Mouse (Mus musculus) urinary bladder, adult 18-20 months (tissue): Measurements from ENCODE around the gene Fgd2.
A peak's percentile ranks its signal among the peaks of the same experiment; 100 is the strongest.

Source experiments
- DNase-seq, 2 experiments: peaks; one replicate each; pipeline ENCODE4 v3.0.0; 2022; ENCODE audit warnings: low spot score in 2 of 2, mixed read lengths in 2 of 2

Fgd2 gene

DNA sequence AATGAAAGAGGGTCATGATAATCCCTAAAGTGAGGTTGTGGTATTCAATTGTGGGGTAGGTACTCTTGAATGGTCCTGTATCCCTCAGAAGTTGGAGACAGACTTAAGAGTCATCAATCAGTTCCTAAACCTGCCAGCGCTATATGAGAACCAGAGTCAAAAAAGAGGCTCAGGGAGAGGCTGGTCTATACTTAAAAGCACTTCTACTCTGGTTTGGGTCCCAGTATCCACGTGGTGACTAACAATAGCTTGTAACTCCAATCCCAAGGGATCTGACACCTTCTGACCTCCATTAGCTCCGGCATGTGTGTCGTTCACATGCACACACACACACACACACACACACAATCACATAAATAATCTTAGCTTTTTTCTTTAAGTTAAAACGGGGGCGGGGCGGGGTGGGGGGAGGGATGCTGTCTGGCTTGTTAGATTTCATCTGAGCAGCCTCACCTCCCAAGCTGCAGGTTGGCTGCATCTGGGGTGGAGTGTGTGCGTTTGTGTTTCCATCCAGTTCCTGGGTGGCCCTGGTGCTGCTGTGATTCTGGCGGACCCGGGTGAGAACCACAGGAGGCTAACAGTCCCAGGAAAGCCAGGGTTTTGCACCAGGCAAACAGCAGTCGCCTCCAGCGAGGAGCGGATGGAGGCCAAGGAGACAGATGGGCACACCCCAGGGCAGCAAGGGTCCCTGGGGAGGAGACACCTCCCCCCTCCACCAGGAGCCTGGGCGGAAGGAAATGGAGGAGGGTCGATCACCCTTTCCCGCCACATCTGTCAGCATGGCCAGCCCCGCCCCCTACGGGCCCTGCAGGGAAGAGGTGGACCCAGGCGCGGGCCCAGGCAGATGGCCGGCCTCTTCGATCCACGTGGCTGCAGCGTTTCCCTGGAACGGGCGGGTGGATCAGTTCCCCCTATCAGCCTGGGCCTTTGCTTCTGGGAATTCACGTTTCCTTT, 37.0 kb downstream of the Fgd2 start:
- DNase-seq, result peak; percentile 70 to 81

GRCm38 (mm10) chr17:29398434-29399026, 37.8 kb downstream of the Fgd2 start:
- no peak for DNase-seq

- no peak for DNase-seq
Observed at GRCm38 (mm10) chr17:29399241-29399910, 38.7 kb downstream of the Fgd2 start.

- DNase-seq, result no peak
Observed at GRCm38 (mm10) chr17:29400044-29400443, 39.3 kb downstream of the Fgd2 start.

DNA sequence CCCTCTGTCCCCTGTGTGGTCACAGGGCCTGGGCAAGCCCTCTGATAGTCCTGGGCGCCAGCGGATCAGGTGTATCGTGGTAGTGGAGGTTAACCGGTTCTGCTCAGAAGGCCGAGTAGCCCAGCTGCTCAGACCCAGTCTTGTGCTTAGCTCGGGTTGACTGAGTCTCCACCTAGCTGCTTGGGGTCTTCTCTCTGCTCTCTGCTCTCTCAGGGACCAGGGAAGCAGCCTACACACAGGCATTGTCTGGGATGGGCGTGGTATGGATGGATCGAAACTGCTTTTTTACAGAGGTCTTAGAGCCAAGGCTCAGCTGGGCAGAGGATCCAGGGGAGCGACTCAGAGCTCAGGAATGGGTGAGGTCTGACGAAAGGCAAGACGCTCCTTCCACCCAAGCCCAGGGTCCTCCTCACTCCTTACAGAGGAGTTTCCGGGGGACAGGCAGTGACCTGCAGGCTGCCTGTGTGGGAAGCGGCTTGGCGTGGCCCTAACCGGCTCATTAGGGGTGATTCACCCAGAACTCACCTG, 41.1 kb downstream of the Fgd2 start:
- peak in 1 of 2 experiments; percentile 27 for DNase-seq

GRCm38 (mm10) chr17:29403179-29403578, 42.5 kb downstream of the Fgd2 start:
- DNase-seq, result no peak

DNA sequence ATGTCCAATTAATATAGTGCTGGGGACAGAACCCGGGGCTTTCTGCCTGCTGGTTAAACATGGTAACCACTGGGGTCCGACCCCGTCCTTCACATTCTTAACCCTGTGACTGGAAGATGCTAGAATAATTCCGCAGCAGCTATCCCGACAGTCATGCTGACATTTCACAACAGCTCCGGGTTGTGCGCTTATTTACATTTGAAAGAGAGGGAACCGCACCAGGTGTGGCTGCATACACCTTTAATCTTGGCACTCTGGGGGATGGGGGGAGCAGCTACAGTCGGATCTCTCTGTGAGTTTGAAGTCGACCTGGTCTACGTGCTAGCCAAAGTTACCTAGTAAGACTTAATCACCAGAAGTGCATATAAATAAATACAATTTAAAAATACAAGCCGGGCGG, 44.8 kb downstream of the Fgd2 start:
- DNase-seq, result no peak

- no peak for DNase-seq
Observed at GRCm38 (mm10) chr17:29406077-29406476, 45.4 kb downstream of the Fgd2 start.

DNA sequence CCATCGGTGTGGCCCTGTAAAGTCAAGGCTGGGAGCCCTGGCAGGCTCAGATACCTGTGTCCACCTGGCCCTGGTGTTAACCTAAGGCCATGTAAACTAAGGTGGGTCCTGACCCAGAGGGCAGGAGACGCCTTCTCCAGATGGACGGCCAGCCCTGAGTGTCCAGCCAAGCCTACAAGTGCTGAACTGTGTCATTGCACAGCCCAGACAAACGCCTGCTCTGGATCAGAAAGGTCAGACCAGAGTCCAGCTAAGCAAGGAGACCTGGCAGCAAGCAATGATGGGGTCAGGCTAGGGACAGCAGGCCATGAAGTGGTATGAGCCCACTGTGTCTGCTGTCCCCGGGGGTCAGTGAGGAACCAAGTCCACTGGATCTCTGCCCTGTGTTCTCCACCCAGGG, 46.7 kb downstream of the Fgd2 start:
- no peak for DNase-seq

DNA sequence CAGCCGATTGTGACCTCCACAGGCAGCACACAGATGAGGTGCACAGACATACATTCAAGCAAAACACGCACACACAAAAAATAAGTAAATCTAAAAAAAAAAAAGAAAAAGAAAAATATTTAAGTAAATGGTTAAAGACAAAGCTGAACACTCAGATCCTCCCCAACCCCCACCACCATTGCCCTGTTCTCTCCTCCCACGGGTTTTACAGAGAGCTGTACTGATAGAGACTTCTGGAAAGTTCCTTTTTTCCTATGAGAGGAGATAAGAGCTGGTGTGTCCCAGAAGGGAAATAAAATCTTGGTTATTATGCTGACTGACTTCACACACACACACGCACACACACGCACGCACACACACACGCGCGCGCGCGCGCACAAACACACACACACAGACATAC, 47.6 kb downstream of the Fgd2 start:
- DNase-seq, result no peak

DNA sequence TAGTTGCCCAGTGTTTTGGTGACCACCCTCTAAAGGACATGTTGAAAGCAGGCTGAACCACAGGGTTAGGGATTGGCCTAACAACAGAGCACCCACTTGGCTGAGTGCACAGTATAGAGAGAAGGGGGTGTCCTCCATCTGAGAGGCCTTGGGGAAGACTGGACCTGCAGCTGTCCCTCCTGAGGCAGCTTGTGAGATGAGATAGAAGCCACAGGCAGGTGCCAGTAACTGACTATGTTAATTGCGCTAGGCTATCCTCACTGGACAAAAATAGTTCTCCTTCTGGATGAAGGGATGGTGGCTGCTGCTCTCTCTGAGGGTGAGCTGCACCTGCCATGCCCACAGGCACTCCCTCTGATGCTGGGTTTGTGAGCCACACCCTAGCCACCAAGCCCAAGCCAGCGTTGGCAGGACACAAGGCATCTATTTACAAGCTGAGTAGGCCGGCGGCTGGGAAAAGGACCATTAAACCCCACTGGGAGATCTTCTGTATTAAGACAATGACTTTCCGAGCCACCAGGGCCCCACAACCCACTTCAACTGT, 49.2 kb downstream of the Fgd2 start:
- DNase-seq, result no peak

GRCm38 (mm10) chr17:29411821-29412425, 51.2 kb downstream of the Fgd2 start:
- DNase-seq, result no peak

- no peak for DNase-seq
Observed at GRCm38 (mm10) chr17:29414566-29414965, 53.9 kb downstream of the Fgd2 start.

DNA sequence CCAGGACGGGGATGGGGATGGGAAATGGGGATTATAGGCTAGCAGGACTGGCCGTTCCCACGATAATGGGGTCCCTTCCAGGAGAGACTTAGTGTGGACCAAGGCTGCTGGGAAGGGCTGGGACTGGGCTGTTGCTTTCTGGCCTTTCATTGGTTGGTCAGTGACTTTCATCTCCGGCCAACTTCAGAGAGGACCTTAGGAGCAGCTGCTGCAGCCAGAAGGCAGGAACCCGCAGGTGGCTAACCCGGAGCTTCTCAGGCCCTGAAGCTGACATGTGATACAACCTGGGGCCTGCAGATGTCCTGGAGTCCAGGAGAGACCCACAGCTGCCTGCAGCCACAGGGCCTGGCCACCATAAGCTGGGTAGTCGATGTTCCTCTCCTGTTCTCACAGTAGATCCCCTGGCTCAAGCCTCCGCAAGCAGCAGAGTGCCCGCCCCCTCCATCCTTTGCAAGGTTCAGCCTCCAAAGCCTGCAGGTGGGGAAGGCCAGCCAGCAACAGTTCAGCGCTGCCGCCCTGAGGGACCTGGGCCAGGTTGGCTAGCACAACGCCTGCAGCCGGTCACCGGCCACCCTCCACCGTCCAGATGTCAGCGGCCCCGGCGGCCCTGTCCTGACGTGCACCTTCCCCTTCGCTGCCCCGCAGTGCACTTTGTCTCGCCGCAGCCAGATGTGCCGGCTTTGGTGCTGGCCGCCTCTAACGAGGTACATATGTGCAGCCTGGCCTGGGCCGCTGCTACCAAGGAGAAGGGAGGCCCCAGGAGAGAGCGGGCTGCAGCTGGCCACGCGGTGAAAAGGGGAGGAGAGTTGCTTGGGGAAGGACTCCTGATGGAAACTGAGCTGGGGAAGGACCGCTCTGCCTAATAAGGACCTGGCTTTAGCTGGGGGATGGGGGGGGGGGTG, 55.3 kb downstream of the Fgd2 start:
- DNase-seq, result no peak

GRCm38 (mm10) chr17:29416757-29417156, 56.0 kb downstream of the Fgd2 start:
- no peak for DNase-seq

DNA sequence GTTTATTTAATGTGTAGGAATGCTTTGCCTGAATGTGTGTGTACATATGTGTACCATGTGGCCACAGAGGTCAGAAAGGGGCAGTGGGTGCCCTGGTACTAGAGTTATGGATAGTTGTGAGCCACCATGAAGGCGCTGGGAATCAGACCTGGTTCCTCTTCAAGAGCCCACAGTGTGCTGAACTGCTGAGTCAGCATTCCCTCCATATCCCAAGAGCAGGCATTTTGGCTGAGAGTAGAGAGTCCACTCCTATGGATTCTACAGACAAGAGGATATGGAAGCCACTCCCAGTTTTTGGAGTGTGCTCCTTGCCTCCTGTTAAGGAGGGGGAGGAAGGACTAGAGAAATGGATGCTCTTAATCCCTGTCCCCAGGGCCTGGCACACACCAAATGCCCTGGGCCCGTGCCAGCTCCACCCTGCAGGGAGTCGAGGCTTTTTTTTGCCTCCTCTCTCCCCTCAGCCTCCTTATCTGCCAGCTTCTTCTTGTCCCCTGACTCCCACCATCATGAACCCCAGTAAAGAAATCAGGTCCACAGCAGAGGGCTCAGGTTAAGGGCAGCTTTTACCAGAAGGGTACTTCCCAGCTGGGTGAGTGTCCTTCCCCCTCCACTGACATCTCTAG, 58.2 kb downstream of the Fgd2 start:
- no peak for DNase-seq

DNA sequence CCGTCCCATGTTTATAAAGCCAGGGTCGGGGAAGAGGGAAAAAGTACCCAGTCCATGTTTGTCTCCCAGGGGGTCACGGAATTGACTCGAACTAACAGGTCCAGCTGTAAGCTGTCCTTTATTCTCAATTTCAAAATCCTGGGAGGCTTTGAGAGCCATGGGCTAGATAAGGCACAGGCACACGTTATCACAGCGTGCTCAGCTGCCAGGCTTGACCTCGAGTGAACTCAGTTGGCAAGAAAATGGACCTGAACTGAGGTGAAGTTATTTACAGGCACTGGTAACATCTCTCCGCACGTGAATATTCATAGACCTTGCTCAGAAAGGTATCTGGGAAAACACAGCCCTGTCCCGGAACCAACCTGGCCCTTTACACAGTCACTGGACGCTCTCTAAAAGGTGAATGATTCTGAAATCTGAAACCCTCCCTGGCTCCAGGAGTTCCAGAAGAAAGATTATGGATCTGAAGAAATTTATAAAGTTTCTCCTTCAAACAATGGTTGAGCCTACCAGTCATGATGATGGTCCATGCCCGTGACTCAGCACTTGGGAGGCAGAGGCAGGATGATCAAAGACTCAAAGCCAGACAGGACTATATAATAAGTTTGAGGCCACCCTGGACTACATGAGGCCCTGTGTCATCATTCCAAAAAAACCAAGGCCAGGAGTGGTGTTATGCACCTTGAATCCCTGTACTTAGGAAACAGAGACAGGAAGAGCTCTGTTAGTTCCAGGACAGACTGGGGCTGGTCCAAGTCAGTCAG, 59.4 kb downstream of the Fgd2 start:
- DNase-seq, result no peak

DNA sequence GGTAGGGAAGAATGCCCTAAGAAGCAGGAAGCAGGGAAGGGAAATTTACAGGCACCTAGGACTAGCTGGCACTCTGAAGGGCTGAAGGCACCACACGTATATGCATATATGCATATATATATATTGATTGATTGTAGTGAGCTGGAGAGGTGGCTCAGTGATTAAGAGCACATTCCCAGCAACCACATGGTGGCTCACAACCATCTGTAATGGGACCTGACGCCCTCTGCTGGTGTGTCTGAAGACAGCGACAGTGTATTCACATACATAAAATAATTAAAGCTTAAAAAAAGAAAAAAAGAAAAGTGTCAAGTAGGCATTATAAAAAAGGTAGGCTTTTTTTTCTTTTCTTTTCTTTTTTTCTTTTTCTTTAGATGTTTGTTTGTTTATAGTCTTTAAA, 60.6 kb downstream of the Fgd2 start:
- no peak for DNase-seq

GRCm38 (mm10) chr17:29422337-29422736, 61.6 kb downstream of the Fgd2 start:
- DNase-seq, result no peak
